Mouse (Mus musculus): ENCODE data around the gene BC100530. TPM values are rescaled to one million over a fixed set of nuclear protein-coding genes. Genes with fewer than 3 reads are reported as not detected.
"Not testable (repeated sequence)": the region's sequence is repeated elsewhere in the genome, so short reads cannot be mapped to it uniquely, and the experiment has no call there.

Gene BC100530
- polyA plus RNA-seq (2012; rRNA removed) = not detected in 2 replicates

- WGBS = 74% methylated on average over 3 of the region's 3 CpGs
- not testable (repeated sequence) for H3K4me1 ChIP-seq (ENCODE audit: control insufficient read depth, insufficient read depth, low read length); H3K4me3 ChIP-seq (replicated peaks; ENCODE audit: extremely low read depth, low read depth, low read length); DNase-seq
Measured at GRCm38 (mm10) chr16:36367648-36368047, at the start of gene BC100530. Gene BC100530 (minus strand): TSS chr16:36367748.

- no peak for DNase-seq
- H3K4me3 ChIP-seq (replicated peaks; ENCODE audit: extremely low read depth, low read depth, low read length) = no peak within 1 kb of the TSS
- TF ChIP-seq CTCF (IDR thresholded peaks at IDR 0.05; ENCODE audit: insufficient read depth, low read length) (no peak), POLR2A (IDR thresholded peaks at IDR 0.05; ENCODE audit: borderline replicate concordance, extremely low read depth, low read depth, low read length) (no peak)
- no peaks in the 10 kb centered on the region for H3K4me1 ChIP-seq (ENCODE audit: control insufficient read depth, insufficient read depth, low read length)
Measured at GRCm38 (mm10) chr16:36408357-36408756, 40.8 kb upstream of the BC100530 start, which contains the start of gene Stfa2. Gene Stfa2 (minus strand): TSS chr16:36408457.

GRCm38 (mm10) chr16:36389060-36389459 is 21.5 kb upstream of the BC100530 start:
- Histone ChIP-seq H3K4me3 (replicated peaks; ENCODE audit: extremely low read depth, low read depth, low read length) (no peak overlapping the region), H3K4me1 (ENCODE audit: control insufficient read depth, insufficient read depth, low read length) (no peaks in the 10 kb centered on the region)
- TF ChIP-seq CTCF (IDR thresholded peaks at IDR 0.05; ENCODE audit: insufficient read depth, low read length) (no peak), POLR2A (IDR thresholded peaks at IDR 0.05; ENCODE audit: borderline replicate concordance, extremely low read depth, low read depth, low read length) (no peak)
- 24% methylated on average over 4 of the region's 4 CpGs for WGBS
- DNase-seq = no peak

GRCm38 (mm10) chr16:36337171-36337570 is 30.4 kb downstream of the BC100530 start:
- no peak overlapping the region for H3K4me3 ChIP-seq (replicated peaks; ENCODE audit: extremely low read depth, low read depth, low read length)
- TF ChIP-seq CTCF (IDR thresholded peaks at IDR 0.05; ENCODE audit: insufficient read depth, low read length) (no peak), POLR2A (IDR thresholded peaks at IDR 0.05; ENCODE audit: borderline replicate concordance, extremely low read depth, low read depth, low read length) (no peak)
- WGBS = 42% methylated on average over 2 of the region's 2 CpGs
- H3K4me1 ChIP-seq (ENCODE audit: control insufficient read depth, insufficient read depth, low read length) = no peaks in the 10 kb centered on the region
- no peak for DNase-seq

- no peak for TF ChIP-seq CTCF (IDR thresholded peaks at IDR 0.05; ENCODE audit: insufficient read depth, low read length)
- TF ChIP-seq POLR2A (IDR thresholded peaks at IDR 0.05; ENCODE audit: borderline replicate concordance, extremely low read depth, low read depth, low read length) = no peak
- 58% methylated on average over 3 of the region's 3 CpGs for WGBS
- DNase-seq = no peak
- H3K4me1 ChIP-seq (ENCODE audit: control insufficient read depth, insufficient read depth, low read length) = no peaks in the 10 kb centered on the region
- H3K4me3 ChIP-seq (replicated peaks; ENCODE audit: extremely low read depth, low read depth, low read length) = no peak within 1 kb of the TSS
Measured at GRCm38 (mm10) chr16:36334232-36334631, 33.3 kb downstream of the BC100530 start, which contains the start of gene BC117090. Gene BC117090 (minus strand): TSS chr16:36334332.

GRCm38 (mm10) chr16:36319286-36319685 is 48.3 kb downstream of the BC100530 start:
- DNase-seq = no peak
- Histone ChIP-seq H3K4me3 (replicated peaks; ENCODE audit: extremely low read depth, low read depth, low read length) (no peak overlapping the region), H3K4me1 (ENCODE audit: control insufficient read depth, insufficient read depth, low read length) (no peaks in the 10 kb centered on the region)
- TF ChIP-seq POLR2A (IDR thresholded peaks at IDR 0.05; ENCODE audit: borderline replicate concordance, extremely low read depth, low read depth, low read length) (no peak), CTCF (IDR thresholded peaks at IDR 0.05; ENCODE audit: insufficient read depth, low read length) (no peak)

- H3K4me1 ChIP-seq (ENCODE audit: control insufficient read depth, insufficient read depth, low read length); H3K4me3 ChIP-seq (replicated peaks; ENCODE audit: extremely low read depth, low read depth, low read length); DNase-seq: not testable (repeated sequence)
- 69% methylated on average over 6 of the region's 6 CpGs for WGBS
Measured at GRCm38 (mm10) chr16:36316111-36316510, 51.4 kb downstream of the BC100530 start.

Other genes starting within 250 kb of the BC100530 start
- 1.5 TPM in 1 of 2 replicates, not detected in the other for gene Csta1, start 236.5 kb downstream of the BC100530 start, polyA plus RNA-seq (2012; rRNA removed)
- 0.45 TPM in 1 of 2 replicates, not detected in the other for gene Stfa2l1, start 210.9 kb downstream of the BC100530 start, polyA plus RNA-seq (2012; rRNA removed)
- not detected in 2 replicates for gene Gm5483, start 183.5 kb downstream of the BC100530 start, polyA plus RNA-seq (2012; rRNA removed)
- not detected in 2 replicates for gene Gm5416, start 157.3 kb downstream of the BC100530 start, polyA plus RNA-seq (2012; rRNA removed)
- 0.86 TPM in 1 of 2 replicates, not detected in the other for gene 2010005H15Rik, start 146.3 kb downstream of the BC100530 start, polyA plus RNA-seq (2012; rRNA removed)
- gene Stfa1, start 90.8 kb downstream of the BC100530 start, polyA plus RNA-seq (2012; rRNA removed) = not detected in 2 replicates
- not detected in 2 replicates for gene BC117090, start 33.4 kb downstream of the BC100530 start, polyA plus RNA-seq (2012; rRNA removed)
- not detected in 2 replicates for gene Stfa2, start 40.7 kb upstream of the BC100530 start, polyA plus RNA-seq (2012; rRNA removed)
- not detected in 2 replicates for gene Stfa3, start 87.6 kb upstream of the BC100530 start, polyA plus RNA-seq (2012; rRNA removed)
- 0.06 and 0.07 TPM in 2 replicates for gene Casr, start 194.4 kb upstream of the BC100530 start, polyA plus RNA-seq (2012; rRNA removed)